Mouse (Mus musculus) heart, embryonic 13.5 days (tissue): ENCODE results near the gene Pramel7. TPM values are rescaled to one million over a fixed set of nuclear protein-coding genes. Genes with fewer than 3 reads are reported as not detected.
"Not testable (repeated sequence)": the region's sequence is repeated elsewhere in the genome, so short reads cannot be mapped to it uniquely, and the experiment has no call there.

Experiments
- ATAC-seq: fragments of 200-750 bp; cut with Nextera tagmentation; 2 replicates; pipeline ENCODE4 v1.8.0; 2017; ENCODE audit warnings: moderate TSS enrichment; ENCODE audit not compliant: insufficient number of reproducible peaks, low FRiP score, low TSS enrichment; ENCODE audit errors: extremely low read depth
- H3K27ac ChIP-seq: fragments of 300-500 bp; sonication (generic); replicated peaks from 2 replicates; pipeline ENCODE4 v1.5.1; 2015; ENCODE audit warnings: moderate library complexity, mild to moderate bottlenecking, inconsistent platforms
- H3K27me3 ChIP-seq: fragments of 300-500 bp; sonication (generic); replicated peaks from 2 replicates; pipeline ENCODE4 v1.6.1; 2015; ENCODE audit warnings: mild to moderate bottlenecking, inconsistent platforms
- H3K36me3 ChIP-seq: fragments of 300-500 bp; sonication (generic); 2 replicates; pipeline ENCODE4 v1.6.1; 2015; ENCODE audit warnings: mild to moderate bottlenecking, inconsistent platforms
- H3K4me1 ChIP-seq: fragments of 300-500 bp; sonication (generic); 2 replicates; pipeline ENCODE4 v1.6.1; 2015; ENCODE audit warnings: inconsistent platforms
- H3K4me2 ChIP-seq: fragments of 300-500 bp; sonication (generic); 2 replicates; pipeline ENCODE4 v1.6.1; 2015; ENCODE audit warnings: inconsistent platforms, mild to moderate bottlenecking, moderate library complexity
- H3K4me3 ChIP-seq: fragments of 300-500 bp; sonication (generic); 2 replicates; pipeline ENCODE4 v1.5.1; 2015; ENCODE audit warnings: moderate library complexity, mild to moderate bottlenecking, inconsistent platforms
- H3K9ac ChIP-seq: fragments of 300-500 bp; sonication (generic); 2 replicates; pipeline ENCODE4 v1.6.1; 2015; ENCODE audit warnings: inconsistent platforms, mild to moderate bottlenecking, moderate library complexity
- H3K9me3 ChIP-seq: fragments of 300-500 bp; sonication (generic); 2 replicates; pipeline ENCODE4 v1.6.1; 2016; ENCODE audit warnings: inconsistent platforms
- WGBS: fragments of 180-500 bp; shearing (Covaris S2); methylation state at CpG from one replicate; pipeline ENCODE4 v1.1.7; 2015; ENCODE audit warnings: mixed read lengths; 5-methylcytosine and 5-hydroxymethylcytosine counted together
- polyA plus RNA-seq: library from polyadenylated mRNA; unstranded; fragments of >200 nt; fragmentation: Nextera tagmentation; extraction: Ambion mirVana; gene quantifications from 2 replicates; pipeline ENCODE4 v1.2.1, GENCODE M21; 2015

Gene Pramel7
- polyA plus RNA-seq = not detected in 2 replicates

- not testable (repeated sequence) for H3K36me3 ChIP-seq, H3K9me3 ChIP-seq, H3K9ac ChIP-seq, H3K4me1 ChIP-seq, H3K27me3 ChIP-seq, H3K27ac ChIP-seq, H3K4me3 ChIP-seq, ATAC-seq, H3K4me2 ChIP-seq
- WGBS = 89% methylated on average over 3 of the region's 5 CpGs
Observed at GRCm38 (mm10) chr2:87496993-87497392, at the start of gene Pramel7. Gene Pramel7 (minus strand): TSS chr2:87497093.

- ATAC-seq = no peak
- 69% methylated on average over 1 of the region's 1 CpGs for WGBS
Observed at GRCm38 (mm10) chr2:87545442-87545841, 48.5 kb upstream of the Pramel7 start, which contains the start of gene Olfr1128. Gene Olfr1128 (minus strand): TSS chr2:87545542.

GRCm38 (mm10) chr2:87534826-87535225 is 37.9 kb upstream of the Pramel7 start:
- Histone ChIP-seq H3K9me3 (no peaks in the 10 kb centered on the region), H3K9ac (no peak overlapping the region), H3K4me3 (no peak overlapping the region), H3K36me3 (no peaks in the 10 kb centered on the region), H3K27ac (no peak overlapping the region), H3K4me1 (no peaks in the 10 kb centered on the region), H3K4me2 (no peak overlapping the region), H3K27me3 (no peaks in the 10 kb centered on the region)
- no peak for ATAC-seq
- 55% methylated on average over 2 of the region's 2 CpGs for WGBS

More at GRCm38 (mm10) chr2:87545442-87545841, 48.5 kb upstream of the Pramel7 start, which contains the start of gene Olfr1128:
- Histone ChIP-seq H3K4me3 (no peak within 1 kb of the TSS), H3K36me3 (no peaks in the 10 kb centered on the region), H3K27ac (no peak within 1 kb of the TSS), H3K4me1 (no peaks in the 10 kb centered on the region), H3K9me3 (no peaks in the 10 kb centered on the region), H3K4me2 (no peak within 1 kb of the TSS), H3K9ac (no peak within 1 kb of the TSS), H3K27me3 (no peaks in the 10 kb centered on the region)

GRCm38 (mm10) chr2:87531496-87531895 is 34.6 kb upstream of the Pramel7 start, which contains the start of gene Olfr153:
Gene Olfr153 (plus strand): TSS chr2:87531796.
- H3K27ac ChIP-seq = no peak within 1 kb of the TSS
- H3K4me3 ChIP-seq = no peak within 1 kb of the TSS
- H3K4me1 ChIP-seq = no peaks in the 10 kb centered on the region
- no peaks in the 10 kb centered on the region for H3K9me3 ChIP-seq
- H3K36me3 ChIP-seq = no peaks in the 10 kb centered on the region
- peaks cover 4% of the 10 kb centered on the region; the same call in 1 of the 2 replicates for H3K27me3 ChIP-seq
- no peak within 1 kb of the TSS for H3K4me2 ChIP-seq
- no peak for ATAC-seq
- no peak within 1 kb of the TSS for H3K9ac ChIP-seq

GRCm38 (mm10) chr2:87525899-87526616 is 29.2 kb upstream of the Pramel7 start:
- ATAC-seq, H3K9me3 ChIP-seq, H3K36me3 ChIP-seq, H3K4me1 ChIP-seq, H3K27me3 ChIP-seq, H3K27ac ChIP-seq: not testable (repeated sequence)
- Histone ChIP-seq H3K4me3 (peak overlapping the region; percentile 39), H3K4me2 (peak overlapping the region; percentile 63), H3K9ac (0 out of 2 replicates have a peak overlapping the region, but pooled peaks have one; percentile 50)
- 27% methylated on average over 38 of the region's 39 CpGs for WGBS

GRCm38 (mm10) chr2:87520651-87521050 is 23.8 kb upstream of the Pramel7 start:
- Histone ChIP-seq H3K27ac (no peak overlapping the region), H3K9me3 (no peaks in the 10 kb centered on the region), H3K36me3 (no peaks in the 10 kb centered on the region), H3K4me3 (no peak overlapping the region), H3K27me3 (no peaks in the 10 kb centered on the region), H3K4me2 (no peak overlapping the region), H3K9ac (no peak overlapping the region), H3K4me1 (no peaks in the 10 kb centered on the region)
- no peak for ATAC-seq
- WGBS = 82% methylated on average over 4 of the region's 4 CpGs

- H3K36me3 ChIP-seq = no peaks in the 10 kb centered on the region
- H3K4me1 ChIP-seq = no peaks in the 10 kb centered on the region
- no peak for ATAC-seq
- H3K4me3 ChIP-seq = no peak overlapping the region
- H3K9ac ChIP-seq = no peak overlapping the region
- no peak overlapping the region for H3K27ac ChIP-seq
- 73% methylated on average over 3 of the region's 3 CpGs for WGBS
- H3K9me3 ChIP-seq = 0 out of 2 replicates have a peak, but pooled peaks cover 3% of the 10 kb centered on the region
- no peaks in the 10 kb centered on the region for H3K27me3 ChIP-seq
- no peak overlapping the region for H3K4me2 ChIP-seq
Observed at GRCm38 (mm10) chr2:87516581-87516980, 19.7 kb upstream of the Pramel7 start.

- H3K4me3 ChIP-seq = no peak overlapping the region
- H3K4me1 ChIP-seq = no peaks in the 10 kb centered on the region
- WGBS = 63% methylated on average over 7 of the region's 8 CpGs
- H3K9me3 ChIP-seq = 0 out of 2 replicates have a peak, but pooled peaks cover 3% of the 10 kb centered on the region
- H3K9ac ChIP-seq = no peak overlapping the region
- no peaks in the 10 kb centered on the region for H3K36me3 ChIP-seq
- no peak overlapping the region for H3K27ac ChIP-seq
- H3K4me2 ChIP-seq = no peak overlapping the region
- H3K27me3 ChIP-seq = no peaks in the 10 kb centered on the region
- no peak for ATAC-seq
Observed at GRCm38 (mm10) chr2:87515457-87516060, 18.7 kb upstream of the Pramel7 start.

- Histone ChIP-seq H3K4me2 (no peak overlapping the region), H3K9ac (no peak overlapping the region), H3K4me1 (no peaks in the 10 kb centered on the region), H3K36me3 (no peaks in the 10 kb centered on the region), H3K27me3 (no peaks in the 10 kb centered on the region), H3K4me3 (no peak overlapping the region), H3K27ac (no peak overlapping the region), H3K9me3 (0 out of 2 replicates have a peak, but pooled peaks cover 3% of the 10 kb centered on the region)
- no peak for ATAC-seq
- 85% methylated on average over 2 of the region's 2 CpGs for WGBS
Observed at GRCm38 (mm10) chr2:87515046-87515445, 18.2 kb upstream of the Pramel7 start.

- 76% methylated on average over 6 of the region's 6 CpGs for WGBS
Observed at GRCm38 (mm10) chr2:87506265-87506664, 9.4 kb upstream of the Pramel7 start, which contains the start of gene Pramel6. Gene Pramel6 (plus strand): TSS chr2:87506565.

GRCm38 (mm10) chr2:87482276-87482675 is 14.6 kb downstream of the Pramel7 start:
- H3K9me3 ChIP-seq = no peaks in the 10 kb centered on the region
- H3K27me3 ChIP-seq = no peaks in the 10 kb centered on the region
- no peaks in the 10 kb centered on the region for H3K36me3 ChIP-seq
- H3K4me1 ChIP-seq = no peaks in the 10 kb centered on the region
- 69% methylated on average over 2 of the region's 2 CpGs for WGBS
- H3K9ac ChIP-seq = no peak overlapping the region
- no peak for ATAC-seq
- H3K4me3 ChIP-seq = no peak overlapping the region
- no peak overlapping the region for H3K27ac ChIP-seq
- H3K4me2 ChIP-seq = no peak overlapping the region

More at GRCm38 (mm10) chr2:87506265-87506664, 9.4 kb upstream of the Pramel7 start, which contains the start of gene Pramel6:
- H3K4me2 ChIP-seq = no peak within 1 kb of the TSS
- no peak within 1 kb of the TSS for H3K4me3 ChIP-seq
- no peak within 1 kb of the TSS for H3K9ac ChIP-seq
- no peaks in the 10 kb centered on the region for H3K27me3 ChIP-seq
- no peaks in the 10 kb centered on the region for H3K4me1 ChIP-seq
- no peaks in the 10 kb centered on the region for H3K36me3 ChIP-seq
- no peak for ATAC-seq
- no peaks in the 10 kb centered on the region for H3K9me3 ChIP-seq
- no peak within 1 kb of the TSS for H3K27ac ChIP-seq
